Mouse (Mus musculus): ENCODE measurements around the gene Slc38a5. TPM values are rescaled to one million over a fixed set of nuclear protein-coding genes. Genes with fewer than 3 reads are reported as not detected.

Gene Slc38a5
- polyA plus RNA-seq, 1 experiment from 2014 or later: 16.5 TPM

Other genes with a start within 250 kb of the Slc38a5 start
- 64.2 and 71.7 TPM in 2 replicates for gene Suv39h1, start 196.4 kb upstream of the Slc38a5 start, polyA plus RNA-seq (2016; fragmentation: Nextera tagmentation; extraction: Ambion mirVana)
- 0.20 and 0.74 TPM in 2 replicates for gene Was, start 180.6 kb upstream of the Slc38a5 start, polyA plus RNA-seq (2016; fragmentation: Nextera tagmentation; extraction: Ambion mirVana)
- gene Wdr13, start 138.2 kb upstream of the Slc38a5 start, polyA plus RNA-seq (2016; fragmentation: Nextera tagmentation; extraction: Ambion mirVana): 21.8 and 25.0 TPM in 2 replicates
- 342 and 398 TPM in 2 replicates for gene Rbm3, start 125.3 kb upstream of the Slc38a5 start, polyA plus RNA-seq (2016; fragmentation: Nextera tagmentation; extraction: Ambion mirVana)
- 10.3 and 11.9 TPM in 2 replicates for gene Tbc1d25, start 95.0 kb upstream of the Slc38a5 start, polyA plus RNA-seq (2016; fragmentation: Nextera tagmentation; extraction: Ambion mirVana)
- 29.6 and 30.1 TPM in 2 replicates for gene Ebp, start 77.6 kb upstream of the Slc38a5 start, polyA plus RNA-seq (2016; fragmentation: Nextera tagmentation; extraction: Ambion mirVana)
- gene Porcn, start 64.6 kb upstream of the Slc38a5 start, polyA plus RNA-seq (2016; fragmentation: Nextera tagmentation; extraction: Ambion mirVana): 4.6 and 5.5 TPM in 2 replicates
- gene Ftsj1, start 18.7 kb upstream of the Slc38a5 start, polyA plus RNA-seq (2016; fragmentation: Nextera tagmentation; extraction: Ambion mirVana): 30.3 and 40.3 TPM in 2 replicates
- gene Ssxb10, start 56.3 kb downstream of the Slc38a5 start, polyA plus RNA-seq (2016; fragmentation: Nextera tagmentation; extraction: Ambion mirVana): not detected in 2 replicates
- not detected in 2 replicates for gene Ssxb9, start 95.8 kb downstream of the Slc38a5 start, polyA plus RNA-seq (2016; fragmentation: Nextera tagmentation; extraction: Ambion mirVana)
- not detected in 2 replicates for gene Ssxb1, start 142.2 kb downstream of the Slc38a5 start, polyA plus RNA-seq (2016; fragmentation: Nextera tagmentation; extraction: Ambion mirVana)
- gene Ssxb2, start 190.6 kb downstream of the Slc38a5 start, polyA plus RNA-seq (2016; fragmentation: Nextera tagmentation; extraction: Ambion mirVana): not detected in 2 replicates

Data from heart, embryonic 10.5 days (tissue).